Mouse (Mus musculus): ENCODE measurements around the gene Slco1b2. TPM values are rescaled to one million over a fixed set of nuclear protein-coding genes. Genes with fewer than 3 reads are reported as not detected.
"Not testable (repeated sequence)": the region's sequence is repeated elsewhere in the genome, so short reads cannot be mapped to it uniquely, and the experiment has no call there.

The Slco1b2 gene
- polyA plus RNA-seq (2014; fragmentation: Nextera tagmentation; extraction: Ambion mirVana): not detected in 2 replicates

GRCm38 (mm10) chr6:141629291-141629690, at the start of gene Slco1b2:
TSS of gene Slco1b2 (plus strand) at chr6:141629518.
- 75% methylated on average over 3 of the region's 3 CpGs for WGBS
- ATAC-seq (ENCODE audit: insufficient read depth) (no peak), DNase-seq (no peak)
- Histone ChIP-seq H3K36me3 (ENCODE audit: insufficient read depth) (no peaks in the 10 kb centered on the region), H3K4me1 (ENCODE audit: insufficient read depth) (no peaks in the 10 kb centered on the region), H3K27ac (ENCODE audit: low read depth) (no peak within 1 kb of the TSS), H3K9me3 (ENCODE audit: low read depth, low read length) (no peaks in the 10 kb centered on the region), H3K9ac (no peak within 1 kb of the TSS), H3K4me2 (no peak within 1 kb of the TSS), H3K4me3 (ENCODE audit: low read depth, low read length) (no peak within 1 kb of the TSS), H3K27me3 (ENCODE audit: insufficient read depth, low read length) (no peaks in the 10 kb centered on the region)
- TF ChIP-seq CTCF (IDR thresholded peaks at IDR 0.05; ENCODE audit: low read depth): no peak

GRCm38 (mm10) chr6:141584791-141585403, 44.4 kb upstream of the Slco1b2 start:
- H3K4me2 ChIP-seq: no peak overlapping the region
- H3K27me3 ChIP-seq (ENCODE audit: insufficient read depth, low read length): no peaks in the 10 kb centered on the region
- no peak overlapping the region for H3K9ac ChIP-seq
- 67% methylated on average over 1 of the region's 1 CpGs for WGBS
- no peak overlapping the region for H3K27ac ChIP-seq (ENCODE audit: low read depth)
- no peaks in the 10 kb centered on the region for H3K4me1 ChIP-seq (ENCODE audit: insufficient read depth)
- no peak for DNase-seq
- ATAC-seq (ENCODE audit: insufficient read depth): no peak
- H3K36me3 ChIP-seq (ENCODE audit: insufficient read depth): no peaks in the 10 kb centered on the region
- TF ChIP-seq CTCF (IDR thresholded peaks at IDR 0.05; ENCODE audit: low read depth): no peak
- H3K9me3 ChIP-seq (ENCODE audit: low read depth, low read length): no peaks in the 10 kb centered on the region
- H3K4me3 ChIP-seq (ENCODE audit: low read depth, low read length): no peak overlapping the region

- Histone ChIP-seq H3K9me3 (ENCODE audit: low read depth, low read length) (no peaks in the 10 kb centered on the region), H3K4me2 (no peak overlapping the region), H3K27ac (ENCODE audit: low read depth) (no peak overlapping the region), H3K4me1 (ENCODE audit: insufficient read depth) (no peaks in the 10 kb centered on the region), H3K4me3 (ENCODE audit: low read depth, low read length) (no peak overlapping the region), H3K9ac (no peak overlapping the region), H3K27me3 (ENCODE audit: insufficient read depth, low read length) (no peaks in the 10 kb centered on the region), H3K36me3 (ENCODE audit: insufficient read depth) (no peaks in the 10 kb centered on the region)
- 57% methylated on average over 1 of the region's 1 CpGs for WGBS
- DNase-seq (no peak), ATAC-seq (ENCODE audit: insufficient read depth) (no peak)
- TF ChIP-seq CTCF (IDR thresholded peaks at IDR 0.05; ENCODE audit: low read depth): no peak
Measured at GRCm38 (mm10) chr6:141590002-141590401, 39.3 kb upstream of the Slco1b2 start.

GRCm38 (mm10) chr6:141590598-141591200, 38.6 kb upstream of the Slco1b2 start:
- not testable (repeated sequence) for H3K36me3 ChIP-seq (ENCODE audit: insufficient read depth); H3K9ac ChIP-seq; ATAC-seq (ENCODE audit: insufficient read depth); DNase-seq; H3K27me3 ChIP-seq (ENCODE audit: insufficient read depth, low read length); H3K4me3 ChIP-seq (ENCODE audit: low read depth, low read length); H3K9me3 ChIP-seq (ENCODE audit: low read depth, low read length); H3K27ac ChIP-seq (ENCODE audit: low read depth); H3K4me2 ChIP-seq; H3K4me1 ChIP-seq (ENCODE audit: insufficient read depth)
- WGBS: 45% methylated on average over 4 of the region's 4 CpGs

- Histone ChIP-seq H3K9me3 (ENCODE audit: low read depth, low read length) (peaks cover 5% of the 10 kb centered on the region; the same call in 1 of the 2 replicates), H3K27ac (ENCODE audit: low read depth) (no peak overlapping the region), H3K4me3 (ENCODE audit: low read depth, low read length) (no peak overlapping the region), H3K36me3 (ENCODE audit: insufficient read depth) (no peaks in the 10 kb centered on the region), H3K9ac (no peak overlapping the region), H3K4me2 (no peak overlapping the region), H3K27me3 (ENCODE audit: insufficient read depth, low read length) (no peaks in the 10 kb centered on the region), H3K4me1 (ENCODE audit: insufficient read depth) (no peaks in the 10 kb centered on the region)
- DNase-seq: no peak
- no peak for TF ChIP-seq CTCF (IDR thresholded peaks at IDR 0.05; ENCODE audit: low read depth)
- no peak for ATAC-seq (ENCODE audit: insufficient read depth)
- 84% methylated on average over 2 of the region's 2 CpGs for WGBS
Measured at GRCm38 (mm10) chr6:141596081-141596480, 33.2 kb upstream of the Slco1b2 start.

- no peak overlapping the region for H3K9ac ChIP-seq
- WGBS: 98% methylated on average over 2 of the region's 2 CpGs
- no peak overlapping the region for H3K4me3 ChIP-seq (ENCODE audit: low read depth, low read length)
- no peak for TF ChIP-seq CTCF (IDR thresholded peaks at IDR 0.05; ENCODE audit: low read depth)
- H3K9me3 ChIP-seq (ENCODE audit: low read depth, low read length): peaks cover 5% of the 10 kb centered on the region; the same call in 1 of the 2 replicates
- no peaks in the 10 kb centered on the region for H3K36me3 ChIP-seq (ENCODE audit: insufficient read depth)
- ATAC-seq (ENCODE audit: insufficient read depth) (no peak), DNase-seq (no peak)
- no peaks in the 10 kb centered on the region for H3K27me3 ChIP-seq (ENCODE audit: insufficient read depth, low read length)
- no peak overlapping the region for H3K27ac ChIP-seq (ENCODE audit: low read depth)
- H3K4me2 ChIP-seq: no peak overlapping the region
- no peaks in the 10 kb centered on the region for H3K4me1 ChIP-seq (ENCODE audit: insufficient read depth)
Measured at GRCm38 (mm10) chr6:141597037-141597436, 32.3 kb upstream of the Slco1b2 start.

GRCm38 (mm10) chr6:141600940-141601339, 28.4 kb upstream of the Slco1b2 start:
- no peaks in the 10 kb centered on the region for H3K36me3 ChIP-seq (ENCODE audit: insufficient read depth)
- no peak for TF ChIP-seq CTCF (IDR thresholded peaks at IDR 0.05; ENCODE audit: low read depth)
- 71% methylated on average over 9 of the region's 9 CpGs for WGBS
- no peak overlapping the region for H3K4me3 ChIP-seq (ENCODE audit: low read depth, low read length)
- no peak overlapping the region for H3K27ac ChIP-seq (ENCODE audit: low read depth)
- no peak overlapping the region for H3K9ac ChIP-seq
- H3K27me3 ChIP-seq (ENCODE audit: insufficient read depth, low read length): no peaks in the 10 kb centered on the region
- no peaks in the 10 kb centered on the region for H3K4me1 ChIP-seq (ENCODE audit: insufficient read depth)
- DNase-seq (no peak), ATAC-seq (ENCODE audit: insufficient read depth) (no peak)
- peaks cover 5% of the 10 kb centered on the region; the same call in 1 of the 2 replicates for H3K9me3 ChIP-seq (ENCODE audit: low read depth, low read length)
- H3K4me2 ChIP-seq: no peak overlapping the region

All from lung, embryonic 14.5 days (tissue).